Mouse (Mus musculus): Measurements from ENCODE around the gene Glrx.
"Not testable (repeated sequence)": the region's sequence is repeated elsewhere in the genome, so short reads cannot be mapped to it uniquely, and the experiment has no call there.

Gene Glrx

DNA sequence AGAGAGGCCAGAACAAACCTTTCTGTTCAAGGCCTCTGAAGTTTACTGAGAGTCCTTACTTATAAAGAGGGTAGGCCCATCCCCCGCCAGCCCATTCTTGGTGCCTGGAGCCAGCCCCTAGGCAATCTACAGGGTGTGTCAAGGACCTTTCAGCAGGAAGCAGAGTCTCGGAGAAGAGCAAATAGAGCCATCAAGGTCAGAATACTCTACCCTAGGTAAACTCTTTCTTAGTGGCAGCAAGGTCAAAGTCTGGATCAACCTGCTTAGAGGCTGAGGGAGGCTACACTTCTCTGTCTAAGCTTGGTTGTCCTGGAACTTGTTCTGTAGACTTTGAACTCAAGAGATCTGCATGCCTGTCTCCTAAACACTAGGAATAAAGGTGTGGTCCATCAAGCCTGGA lies 4.2 kb upstream of the Glrx start:
- no peak for DNase-seq (ENCODE audit: extremely low spot score)

DNA sequence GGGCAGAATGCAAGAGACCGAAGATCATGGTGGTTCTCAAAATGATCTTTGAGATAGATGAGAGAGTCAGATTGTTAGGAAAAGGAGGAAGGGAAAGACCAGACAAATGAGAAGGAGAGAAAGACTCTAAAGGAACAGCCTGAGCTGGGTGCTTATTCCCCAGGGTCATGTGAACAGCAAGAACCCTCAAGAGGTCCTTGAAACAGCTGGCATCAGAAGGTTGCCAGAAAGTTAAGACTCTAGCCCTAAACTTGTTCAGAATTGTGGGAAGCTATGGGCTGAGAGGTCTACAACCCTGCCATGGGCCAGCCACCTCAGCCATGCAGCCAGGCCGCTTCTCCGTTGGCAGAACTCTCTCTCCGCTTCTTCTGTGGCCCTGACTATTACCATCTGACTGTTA lies 1.2 kb upstream of the Glrx start:
- DNase-seq (ENCODE audit: extremely low spot score): no peak

DNA sequence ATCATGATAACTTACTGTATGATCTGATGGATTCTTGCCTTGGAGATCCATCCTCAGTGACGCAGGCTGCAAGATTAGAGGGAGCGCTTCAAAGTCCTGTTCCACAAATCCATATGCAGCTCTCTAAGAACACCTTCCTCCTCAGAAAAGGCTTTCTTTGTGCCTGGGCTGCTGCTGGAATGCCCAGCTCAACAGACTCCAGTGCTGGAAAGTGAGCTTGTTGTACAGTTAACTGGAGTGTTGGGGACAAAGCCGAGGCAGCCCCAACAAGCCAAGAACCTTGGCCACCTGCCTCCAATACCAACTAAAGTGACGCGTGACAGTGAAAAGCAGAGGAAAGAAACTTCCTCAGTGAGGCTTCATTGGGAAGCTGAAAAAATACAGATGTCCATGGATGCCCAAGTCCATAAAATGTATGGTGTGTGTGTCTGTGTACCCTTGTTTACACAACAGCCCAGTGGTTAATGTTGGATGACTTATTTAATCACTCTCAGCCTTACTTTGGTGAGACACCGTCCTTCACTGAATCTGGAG lies 1.2 kb downstream of the Glrx start:
- DNase-seq (ENCODE audit: extremely low spot score): no peak

DNA sequence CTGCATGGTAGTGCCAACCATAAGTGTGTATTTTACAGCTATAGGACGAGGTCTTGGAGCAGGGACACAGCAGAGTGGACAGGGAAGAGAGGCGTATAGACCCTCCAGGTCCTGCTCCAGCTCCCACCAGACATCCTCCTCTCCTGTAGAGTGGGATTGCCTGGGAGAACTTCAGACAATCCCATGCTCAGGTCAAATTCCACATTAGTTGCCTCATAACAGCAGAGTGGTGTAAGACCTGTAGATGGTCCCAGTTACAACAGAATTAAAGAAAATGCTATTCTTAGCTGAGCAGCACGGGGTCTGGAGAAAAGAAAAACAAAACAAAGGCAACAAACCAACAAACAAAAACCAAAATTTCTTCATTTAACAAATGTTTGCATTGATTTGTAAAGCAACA lies 2.3 kb downstream of the Glrx start:
- DNase-seq (ENCODE audit: extremely low spot score): no peak

DNA sequence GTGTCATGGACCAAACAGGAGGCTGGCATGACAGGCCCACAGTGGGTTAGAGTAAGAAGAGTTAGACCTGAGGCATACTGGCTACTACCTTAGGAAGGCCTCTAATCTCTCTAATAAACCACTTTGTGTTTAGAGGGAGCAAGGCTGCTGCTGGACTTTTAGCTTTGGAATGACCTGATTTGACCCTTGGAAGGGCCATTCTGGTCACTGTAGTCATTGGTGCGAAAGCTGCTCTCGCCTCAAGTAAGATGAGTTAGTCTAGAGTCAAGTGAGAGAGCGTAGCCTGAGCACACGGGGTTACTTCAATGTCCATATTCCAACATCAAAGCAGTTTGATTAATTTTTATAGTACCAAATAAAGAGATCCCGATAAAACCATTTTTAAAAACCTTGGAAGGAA lies 3.7 kb downstream of the Glrx start:
- no peak for DNase-seq (ENCODE audit: extremely low spot score)

DNA sequence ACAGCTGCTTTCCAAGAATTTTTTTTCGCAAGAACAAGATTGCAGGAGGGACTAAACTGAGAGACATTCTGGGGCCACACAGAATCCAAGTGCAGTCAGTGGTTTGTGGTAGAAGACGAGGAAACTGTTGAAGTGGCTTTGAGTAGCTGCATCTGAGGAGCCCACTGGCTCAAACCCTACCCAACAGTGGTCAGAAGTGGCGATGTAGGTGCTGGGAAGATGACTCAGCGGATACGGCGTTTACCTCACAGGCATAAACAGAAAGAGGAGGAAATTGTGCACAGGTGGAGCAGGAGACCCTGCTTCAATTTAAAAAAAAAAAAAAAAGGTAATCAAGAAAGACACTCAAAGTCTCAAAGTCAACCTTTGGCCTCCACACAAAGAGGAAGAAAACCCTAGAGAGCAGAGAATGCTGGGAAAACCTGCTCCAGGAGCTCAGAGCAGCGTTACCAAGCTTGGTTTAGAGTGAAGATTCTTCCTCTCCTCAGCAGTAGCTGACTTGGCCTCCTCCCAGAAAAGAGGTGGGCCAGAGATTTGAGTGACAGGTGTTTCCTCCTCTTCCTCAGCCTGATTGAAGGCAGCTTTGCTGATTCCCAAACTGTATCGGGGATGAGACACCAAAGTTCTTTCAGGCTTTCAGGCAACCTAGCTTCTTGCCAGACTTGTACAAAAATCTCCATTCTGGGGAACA lies 4.5 kb downstream of the Glrx start:
- DNase-seq (ENCODE audit: extremely low spot score): no peak

DNA sequence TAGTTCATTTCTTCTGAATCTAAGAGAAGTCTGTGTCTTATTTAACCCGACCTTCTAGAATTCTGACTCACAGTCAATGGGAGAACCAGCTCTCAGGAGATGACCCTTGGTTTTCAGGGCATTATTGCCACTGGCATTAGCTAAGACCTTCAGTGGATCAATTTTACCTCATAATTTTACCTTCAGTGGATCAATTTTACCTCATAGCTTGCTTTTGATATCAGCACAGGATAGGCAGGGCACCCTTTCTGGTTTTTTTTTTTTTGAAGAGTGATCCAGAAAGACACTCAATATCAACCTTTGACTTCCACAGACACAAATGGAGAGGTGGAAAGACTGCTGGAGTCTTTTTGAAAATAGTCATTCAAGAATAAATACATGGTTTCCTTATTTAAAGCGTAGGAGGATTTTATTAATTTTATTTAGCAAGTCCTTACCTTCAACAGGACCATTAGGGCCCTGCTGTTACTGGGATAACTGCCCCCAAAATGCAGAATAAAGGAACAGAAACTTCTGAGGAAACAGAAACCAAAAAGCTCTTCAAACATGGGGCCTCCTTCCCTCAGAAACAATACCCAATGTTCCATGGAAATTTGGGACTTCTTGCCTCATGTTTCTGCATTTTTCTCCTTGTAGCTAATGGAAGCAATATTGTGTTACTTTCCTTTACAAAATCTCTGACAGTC lies 5.3 kb downstream of the Glrx start:
- no peak for DNase-seq (ENCODE audit: extremely low spot score)

DNA sequence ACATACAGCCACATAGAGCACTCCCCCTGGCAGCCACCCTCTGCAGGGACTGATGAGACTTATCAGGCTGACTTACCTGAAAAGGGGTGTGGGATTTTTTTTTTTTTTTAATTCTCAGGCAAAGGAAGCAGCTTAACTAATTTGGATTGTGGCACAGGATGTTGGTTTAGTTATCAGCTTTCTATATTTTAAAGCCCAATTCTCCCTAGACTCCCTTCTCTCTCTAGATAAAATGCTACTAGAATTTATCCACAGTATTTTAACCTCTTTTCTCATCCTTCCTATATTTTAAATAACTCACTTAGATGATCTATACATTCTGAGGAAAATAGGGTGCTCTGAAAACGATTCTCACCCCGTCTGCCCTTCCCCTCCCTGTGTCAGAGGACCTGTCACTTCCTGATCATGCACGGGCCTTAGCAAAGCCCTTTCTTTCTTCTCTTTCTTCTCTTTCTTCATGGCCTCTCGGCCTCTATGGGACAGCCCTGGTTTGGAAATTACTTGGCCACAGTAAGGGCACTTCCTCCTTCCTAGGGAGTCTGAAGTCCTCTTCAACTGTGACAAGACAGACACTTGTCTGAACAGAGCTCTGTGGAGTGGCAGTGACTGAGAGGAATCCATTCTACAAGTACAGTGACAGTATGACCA lies 6.0 kb downstream of the Glrx start:
- DNase-seq (ENCODE audit: extremely low spot score): no peak

DNA sequence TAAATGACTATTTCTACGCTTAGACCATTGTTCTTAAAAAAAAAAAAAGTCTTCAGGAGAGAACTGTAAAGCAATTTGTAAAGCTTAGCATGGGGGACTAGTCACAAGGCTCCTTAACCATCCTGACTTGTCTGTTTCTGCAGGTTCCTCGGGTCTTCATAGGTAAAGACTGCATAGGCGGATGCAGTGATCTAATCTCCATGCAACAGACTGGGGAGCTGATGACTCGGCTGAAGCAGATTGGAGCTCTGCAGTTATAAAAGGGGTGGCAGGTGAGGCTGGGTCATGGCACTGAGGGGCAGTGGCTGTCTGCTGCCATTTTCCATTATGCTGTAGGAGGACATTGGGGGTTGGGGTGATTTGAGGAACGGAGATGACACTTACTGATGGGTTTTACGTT lies 7.4 kb downstream of the Glrx start:
- no peak for DNase-seq (ENCODE audit: extremely low spot score)

DNA sequence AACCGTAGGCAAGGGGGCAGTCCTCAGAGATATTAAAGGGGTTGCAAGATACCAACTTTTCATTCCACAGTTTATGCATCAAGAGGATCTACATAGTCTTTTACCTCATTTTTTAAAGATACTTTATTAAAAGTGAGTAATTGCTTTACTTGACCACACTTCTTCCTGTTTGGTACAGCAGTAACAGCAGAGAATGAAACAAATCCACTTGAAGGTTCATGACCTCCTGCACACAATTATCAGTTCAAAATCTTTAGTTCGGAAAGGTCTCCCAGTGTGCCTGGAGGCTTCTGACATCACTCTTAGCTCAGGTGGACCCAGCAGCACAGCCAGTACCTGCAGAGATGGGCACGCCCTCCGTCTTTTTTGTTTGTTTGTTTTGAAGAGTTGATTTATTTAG lies 12.4 kb downstream of the Glrx start:
- no peak for DNase-seq (ENCODE audit: extremely low spot score)

DNA sequence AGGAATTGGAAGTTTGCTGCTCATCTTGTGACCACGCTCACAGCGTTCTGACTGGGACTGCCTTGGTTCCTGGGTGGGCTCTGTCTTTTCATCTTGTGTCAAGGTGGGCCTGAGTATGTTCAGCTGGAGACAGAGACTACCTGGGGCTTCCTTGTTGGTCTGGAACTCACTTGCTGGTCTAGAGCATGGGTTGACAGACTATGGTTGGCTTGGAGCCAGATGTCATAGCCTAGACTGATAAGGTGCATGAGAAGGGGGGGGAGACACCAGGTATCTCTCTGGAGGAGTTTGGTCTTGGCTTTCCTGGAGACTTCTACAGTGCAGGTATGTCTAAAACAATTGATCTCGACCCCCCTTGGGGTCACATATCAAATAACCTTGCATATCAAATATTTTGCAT lies 13.4 kb downstream of the Glrx start:
- DNase-seq (ENCODE audit: extremely low spot score): no peak

DNA sequence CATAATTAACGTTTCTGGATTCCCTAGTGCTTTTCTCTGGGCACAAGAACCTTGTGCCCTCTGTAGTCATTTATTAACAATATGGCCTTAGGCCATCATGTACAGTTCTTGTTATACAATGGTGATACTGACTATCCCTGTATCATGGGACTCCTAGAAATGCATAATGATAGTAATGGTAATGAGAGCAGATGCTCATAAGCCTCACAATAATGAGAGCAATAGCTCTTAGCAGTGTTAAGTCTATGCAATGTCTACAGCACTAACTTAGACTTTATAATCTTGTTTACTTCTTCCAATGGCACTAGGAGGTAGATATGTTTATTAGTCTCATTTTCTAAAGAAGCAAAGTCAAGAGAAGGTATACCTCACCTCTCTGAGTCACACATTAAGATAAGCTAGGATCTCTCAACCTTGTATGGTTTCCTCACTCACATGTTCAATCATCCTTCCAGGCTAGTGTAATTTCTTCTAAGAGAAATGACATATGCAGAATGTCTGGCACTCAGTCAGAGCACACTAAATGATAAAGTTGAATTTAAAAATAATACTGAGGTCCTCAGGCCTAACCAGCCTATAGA lies 19.7 kb downstream of the Glrx start:
- no peak for DNase-seq (ENCODE audit: extremely low spot score)

DNA sequence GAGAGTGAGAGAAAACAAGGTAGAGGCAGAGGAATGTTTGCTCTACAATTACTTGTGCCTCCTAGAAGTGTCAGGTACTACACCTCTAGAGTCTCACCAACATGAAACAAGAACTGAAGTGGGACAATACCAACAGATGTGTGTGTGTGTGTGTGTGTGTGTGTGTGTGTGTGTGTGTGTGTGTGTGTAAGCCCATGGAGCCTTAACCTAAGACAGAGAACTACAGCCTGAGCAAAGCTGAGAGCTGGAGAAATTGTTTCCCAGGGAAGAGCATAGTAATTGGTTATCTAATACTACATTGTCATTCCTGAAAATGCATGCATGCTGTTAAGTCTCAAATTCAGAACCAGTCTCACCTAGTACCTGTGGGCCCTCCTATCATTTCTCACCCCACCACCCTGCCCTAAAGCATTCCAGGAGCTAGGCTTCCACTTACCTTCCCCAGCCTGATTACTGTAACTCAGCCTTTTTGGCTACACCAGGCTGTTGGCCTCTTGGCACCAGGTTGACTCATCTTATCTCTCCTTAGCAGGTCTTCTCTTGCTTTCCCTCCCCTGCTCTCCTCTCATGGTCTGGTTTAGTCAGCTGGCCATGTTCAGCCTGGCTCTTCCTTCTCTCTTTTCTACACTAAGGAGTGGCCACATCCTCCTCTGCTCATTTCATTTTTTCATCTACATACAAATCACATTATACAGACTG lies 26.0 kb downstream of the Glrx start:
- DNase-seq (ENCODE audit: extremely low spot score): no peak

DNA sequence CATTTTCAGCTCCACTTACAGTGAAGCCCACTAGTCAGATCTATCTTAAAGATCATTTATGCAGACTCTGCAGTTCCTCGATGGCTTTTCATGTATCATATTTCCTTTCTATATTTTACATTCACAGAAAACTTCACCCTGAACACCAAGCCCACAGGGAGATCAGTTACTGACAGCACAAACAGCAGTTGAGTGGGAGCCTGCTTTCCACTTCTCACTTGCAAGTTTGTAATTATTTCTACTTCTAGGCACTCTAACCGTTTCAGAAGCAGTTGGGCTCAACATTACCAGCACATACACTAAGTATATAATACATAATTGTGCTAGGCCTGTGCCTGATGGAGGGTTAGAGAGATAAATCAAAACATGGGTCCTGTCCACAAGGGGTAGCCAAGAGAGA lies 28.2 kb downstream of the Glrx start:
- DNase-seq (ENCODE audit: extremely low spot score): no peak

DNA sequence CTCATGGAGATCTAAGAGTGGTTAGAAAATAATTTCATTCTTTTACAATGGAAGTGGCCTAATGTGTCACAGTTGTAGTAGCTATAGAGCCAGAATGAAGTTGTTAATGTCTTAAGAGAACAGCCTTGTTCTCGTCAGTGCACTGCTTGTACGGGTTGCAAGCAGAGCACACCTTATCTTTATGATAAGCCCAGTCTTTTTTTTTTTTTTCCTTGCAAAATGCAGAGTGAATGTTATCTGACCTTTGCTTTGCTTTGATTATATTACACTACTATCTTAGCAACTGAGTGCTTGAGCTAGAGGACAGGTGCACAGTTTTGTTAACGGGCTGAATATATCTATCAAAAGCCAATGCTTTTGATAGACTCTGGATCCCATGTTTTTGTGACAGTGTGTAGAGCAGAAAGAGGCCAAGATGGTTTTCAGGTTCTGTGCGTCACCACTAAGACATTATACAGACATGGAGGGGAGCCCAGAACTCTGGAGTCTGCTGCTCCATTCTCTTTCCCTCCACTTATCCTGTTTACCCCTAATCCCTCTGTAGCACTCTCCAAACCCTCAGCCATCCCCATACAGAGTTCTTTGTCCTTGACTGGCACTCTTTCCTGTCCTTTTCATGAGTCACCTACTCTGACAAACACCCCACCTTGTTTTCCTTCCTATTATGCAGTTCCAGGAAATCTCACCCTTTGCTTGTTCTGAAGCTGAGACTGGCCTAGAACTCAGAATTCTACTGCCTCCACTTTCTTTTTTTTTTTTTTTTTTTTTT lies 35.1 kb downstream of the Glrx start:
- no peak for DNase-seq (ENCODE audit: extremely low spot score)

DNA sequence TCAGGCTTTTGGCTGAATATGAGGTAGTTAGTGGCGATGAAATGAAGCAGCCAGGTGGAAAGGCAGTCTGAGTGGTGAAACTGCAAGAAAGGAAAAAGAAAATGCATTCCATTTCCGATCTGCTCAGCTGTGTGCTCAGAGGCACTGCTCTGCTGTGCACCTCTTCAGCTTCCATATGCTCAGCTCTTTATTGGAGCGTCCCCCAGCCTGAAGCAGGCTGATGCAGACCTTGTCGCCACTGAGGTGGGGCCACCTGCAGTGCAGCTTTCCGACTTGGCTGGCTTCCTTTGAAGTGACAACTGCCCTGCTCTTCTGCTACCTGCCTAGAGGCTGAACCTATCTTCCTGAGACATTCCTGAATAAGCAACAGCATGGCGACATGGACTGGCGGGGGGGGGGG lies 36.5 kb downstream of the Glrx start:
- DNase-seq (ENCODE audit: extremely low spot score): not testable (repeated sequence)

DNA sequence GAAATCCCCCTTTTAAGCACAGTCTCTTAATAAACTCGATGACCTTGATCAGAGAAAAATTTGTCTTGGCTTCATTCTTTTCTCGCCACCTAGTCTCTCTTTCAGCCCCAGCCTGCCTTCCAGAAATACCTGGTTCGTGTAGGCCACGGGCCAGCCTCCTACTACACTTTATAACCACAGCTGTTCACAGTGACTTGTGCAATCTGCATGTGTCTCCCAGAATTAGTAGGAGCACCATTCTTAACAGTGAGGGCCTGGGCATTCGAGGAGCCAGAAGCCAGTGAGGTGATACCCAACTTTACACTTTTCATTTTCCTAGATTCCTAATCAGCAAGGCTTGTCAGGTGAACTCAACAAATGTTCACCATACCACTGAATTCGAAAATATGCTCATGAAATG lies 36.9 kb downstream of the Glrx start:
- no peak for DNase-seq (ENCODE audit: extremely low spot score)

DNA sequence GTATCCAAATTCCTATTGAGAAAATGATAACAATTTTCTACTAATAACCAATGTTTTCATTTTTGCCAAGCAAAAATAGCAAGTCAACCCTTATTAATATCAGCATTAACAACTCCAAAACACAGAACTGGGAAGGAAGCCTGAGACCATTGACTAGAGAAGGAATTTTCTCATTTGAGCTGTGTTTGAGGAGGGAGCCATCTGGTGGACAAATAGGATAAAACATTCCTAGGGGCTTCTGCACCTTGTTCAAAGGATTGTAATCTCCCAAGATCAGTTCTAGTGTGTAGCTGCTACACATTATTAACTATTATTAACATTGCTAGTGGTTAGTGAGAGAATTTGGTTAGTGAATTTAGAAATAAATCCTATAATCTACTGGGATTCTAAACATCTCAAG lies 38.2 kb downstream of the Glrx start:
- DNase-seq (ENCODE audit: extremely low spot score): peak; percentile 40

DNA sequence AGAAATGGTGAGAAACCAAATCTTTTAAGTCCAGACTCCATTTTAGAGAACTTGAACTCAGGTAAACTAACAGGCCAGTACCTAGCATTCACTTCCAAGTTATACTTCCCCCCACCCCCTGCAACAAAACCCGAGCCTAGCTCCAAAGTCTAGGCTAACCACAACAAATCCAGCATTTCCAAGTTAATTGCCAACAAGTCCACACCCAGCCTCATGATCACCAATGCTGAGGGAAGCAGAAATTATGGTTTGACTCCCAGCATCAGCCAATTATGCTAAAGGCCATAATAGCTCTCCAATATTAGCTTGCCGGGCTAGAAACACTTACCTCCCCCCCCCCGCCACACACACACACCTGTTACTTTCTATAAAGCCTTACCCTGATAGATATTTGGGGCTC lies 40.1 kb downstream of the Glrx start:
- no peak for DNase-seq (ENCODE audit: extremely low spot score)

DNA sequence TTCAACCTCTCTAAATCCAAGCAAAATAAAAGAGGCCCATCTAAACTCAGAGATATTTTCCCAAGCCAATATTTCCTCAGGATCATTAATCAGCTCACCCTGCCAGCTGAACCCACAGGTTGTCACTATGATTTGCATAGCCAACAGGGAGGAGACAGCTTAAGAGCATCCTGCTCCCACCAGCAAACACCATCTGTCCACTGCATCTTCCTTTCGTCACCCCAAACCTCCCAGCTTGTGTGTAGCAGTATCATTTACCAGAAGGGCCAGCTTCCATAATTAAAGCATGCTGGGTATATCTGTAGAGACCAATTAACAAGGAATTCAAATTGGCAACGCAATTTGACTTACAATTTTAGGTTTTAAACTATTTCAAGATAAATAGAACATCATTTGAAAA lies 40.8 kb downstream of the Glrx start:
- no peak for DNase-seq (ENCODE audit: extremely low spot score)

DNA sequence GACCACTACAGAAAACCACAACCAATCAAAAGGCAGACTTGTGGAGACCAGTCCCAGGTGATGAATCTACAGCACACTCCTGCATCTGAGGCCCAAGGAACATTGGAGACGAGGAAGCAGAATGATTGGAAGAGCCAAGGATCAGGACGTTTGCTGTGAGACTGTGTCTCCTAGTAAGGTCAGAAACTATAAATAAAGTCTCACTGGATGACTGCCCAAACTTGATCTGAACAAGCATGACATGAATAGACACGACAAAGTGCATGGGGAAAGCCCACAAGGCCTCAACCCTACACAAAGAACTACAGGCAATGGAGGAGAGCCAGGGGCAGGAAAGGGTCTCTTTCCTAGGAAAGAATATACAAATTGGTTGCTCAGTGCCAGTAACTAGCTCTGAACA lies 44.1 kb downstream of the Glrx start:
- no peak for DNase-seq (ENCODE audit: extremely low spot score)
